Mouse (Mus musculus) layer of hippocampus, postnatal 10 days (tissue): ENCODE measurements at regions not wholly inside any gene's neighbourhood (a gene's known extent, or its start where the extent isn't known, plus 50 kb on each side); places are given as distances from the start of the nearest gene placed in this dataset.

Experiments used
- DNase-seq, 2 experiments: peaks; one replicate each; pipeline ENCODE4 v3.0.0; 2021; ENCODE audit warnings: low spot score in 2 of 2

DNA sequence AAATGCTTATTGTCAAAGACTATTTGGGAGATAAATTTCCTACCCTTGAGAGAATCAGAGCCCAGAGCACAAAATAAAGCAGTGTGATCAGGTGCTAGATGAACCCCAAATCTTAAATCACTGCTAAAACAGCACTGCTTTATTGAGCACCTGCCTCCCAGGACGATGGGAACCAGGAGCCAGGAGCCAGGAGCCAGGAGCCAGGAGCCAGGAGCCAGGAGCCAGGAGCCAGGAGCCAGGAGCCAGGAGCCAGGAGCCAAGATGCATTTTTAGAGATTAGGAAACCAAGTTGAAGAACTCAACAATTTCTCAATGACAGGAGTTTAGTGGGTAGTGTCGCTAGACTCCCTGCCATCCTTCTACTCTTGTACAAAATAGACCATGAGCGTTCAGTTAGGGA is 1396.9 kb downstream of the Gsdmc2 start:
- no peak for DNase-seq

DNA sequence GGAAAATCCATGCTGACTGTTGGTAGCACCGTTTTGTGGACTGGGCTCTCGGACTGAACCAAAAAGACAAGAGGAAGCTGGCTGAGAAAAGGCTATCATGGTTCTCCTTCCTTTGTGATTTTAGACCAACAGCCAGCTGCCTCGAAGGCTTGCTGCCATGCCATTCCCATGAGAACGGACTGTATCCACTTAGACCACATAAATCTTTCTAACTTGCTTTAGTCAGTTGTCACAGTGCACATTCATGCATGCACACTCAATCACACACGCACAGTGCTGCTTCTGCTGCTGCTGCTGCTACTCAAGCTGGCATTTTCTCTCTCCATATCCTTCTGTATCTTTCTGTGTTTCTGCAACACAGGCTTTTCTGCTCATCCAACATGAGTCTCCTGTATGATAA is 1405.8 kb downstream of the Gsdmc2 start:
- DNase-seq: no peak

DNA sequence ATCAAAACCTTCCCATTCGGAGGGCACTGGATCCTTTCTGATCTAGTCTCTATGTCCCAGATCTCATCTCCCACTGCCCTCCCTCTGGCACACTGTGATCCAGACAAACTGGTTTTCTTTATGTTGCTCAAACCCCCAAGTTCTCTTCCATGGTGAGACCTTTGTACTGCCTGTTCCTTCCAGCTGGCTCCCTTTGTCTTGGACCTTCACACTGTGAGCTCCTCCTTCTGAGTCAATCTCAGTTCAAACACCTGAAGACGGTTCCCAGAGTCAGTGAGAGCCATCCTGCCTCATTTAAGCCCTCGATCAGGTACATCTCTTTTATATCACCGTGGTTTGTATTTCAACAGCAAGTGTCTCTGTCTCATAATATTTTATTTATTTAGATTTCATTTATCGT is 1408.3 kb downstream of the Gsdmc2 start:
- no peak for DNase-seq

DNA sequence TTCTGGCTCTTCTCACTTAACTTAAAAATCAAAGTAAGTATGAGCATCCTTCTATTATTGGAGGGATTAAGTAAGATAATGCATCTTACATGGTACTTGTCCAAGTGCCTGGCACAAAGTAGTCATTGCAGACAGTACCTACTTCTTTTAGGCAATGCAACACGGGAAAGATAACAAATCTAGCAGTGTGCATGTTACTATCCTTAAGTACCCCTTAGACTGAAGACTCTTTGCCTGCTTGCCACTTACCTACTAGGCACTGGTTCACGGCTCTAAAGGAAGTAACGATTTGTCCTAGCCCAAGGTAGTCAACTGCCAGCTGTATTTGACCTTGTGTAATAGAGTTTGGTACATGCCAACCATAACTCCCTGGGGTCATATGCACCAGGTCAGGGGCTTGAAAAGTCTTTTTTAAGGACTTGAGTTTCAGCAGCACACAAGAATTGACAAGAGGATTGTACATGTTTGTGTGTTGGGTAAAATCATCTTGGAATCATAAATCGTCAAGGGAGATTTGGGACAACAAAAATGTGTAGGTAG is 1409.8 kb downstream of the Gsdmc2 start:
- no peak for DNase-seq

DNA sequence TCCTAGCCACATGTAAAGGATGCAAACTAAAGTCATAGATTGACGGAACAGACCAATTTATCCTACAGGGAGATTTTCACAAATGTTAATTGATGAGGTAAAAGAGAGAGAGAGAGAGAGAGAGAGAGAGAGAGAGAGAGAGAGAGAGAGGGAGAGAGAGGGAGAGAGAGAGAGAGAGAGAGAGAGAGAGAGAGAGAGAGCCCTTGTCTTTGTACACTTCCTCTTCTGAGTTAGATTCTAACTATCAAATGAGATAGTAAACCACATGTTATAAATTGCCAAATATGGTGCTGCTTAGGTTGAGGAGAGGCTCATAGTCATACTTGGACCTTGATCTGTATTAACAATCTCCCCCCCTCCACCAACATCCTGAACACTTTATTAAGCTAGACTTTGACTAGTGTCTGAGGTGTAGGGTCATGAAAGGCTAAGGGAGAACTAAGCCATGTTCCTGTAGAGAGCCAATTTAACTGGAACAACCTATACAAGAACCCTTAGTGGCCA is 1412.2 kb downstream of the Gsdmc2 start:
- no peak for DNase-seq

DNA sequence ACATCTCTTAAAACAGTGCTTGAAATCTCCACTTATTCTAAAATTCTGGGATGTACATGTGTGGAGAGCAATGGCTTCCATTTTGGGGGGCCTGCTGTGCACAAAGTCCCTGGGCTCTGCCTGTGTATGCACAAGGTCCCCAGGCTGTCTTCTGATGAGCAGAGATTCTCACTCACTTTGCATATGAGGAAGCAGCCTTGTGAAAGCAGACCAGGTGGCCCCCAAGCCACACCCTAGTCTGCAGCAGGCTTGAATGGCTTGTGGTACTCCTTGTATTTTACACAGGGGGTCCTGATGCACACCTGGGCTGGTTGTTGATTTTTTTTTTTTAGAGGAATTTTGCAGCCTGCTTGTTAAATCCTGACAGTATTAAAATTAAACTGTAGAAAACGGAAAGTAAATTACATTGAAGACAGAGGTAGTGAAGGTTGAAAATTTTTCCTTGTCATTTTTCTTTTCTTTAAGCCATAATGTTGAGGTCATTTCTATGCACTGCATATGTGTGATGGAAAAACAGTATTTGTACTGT is 1413.8 kb downstream of the Gsdmc2 start:
- DNase-seq: no peak

DNA sequence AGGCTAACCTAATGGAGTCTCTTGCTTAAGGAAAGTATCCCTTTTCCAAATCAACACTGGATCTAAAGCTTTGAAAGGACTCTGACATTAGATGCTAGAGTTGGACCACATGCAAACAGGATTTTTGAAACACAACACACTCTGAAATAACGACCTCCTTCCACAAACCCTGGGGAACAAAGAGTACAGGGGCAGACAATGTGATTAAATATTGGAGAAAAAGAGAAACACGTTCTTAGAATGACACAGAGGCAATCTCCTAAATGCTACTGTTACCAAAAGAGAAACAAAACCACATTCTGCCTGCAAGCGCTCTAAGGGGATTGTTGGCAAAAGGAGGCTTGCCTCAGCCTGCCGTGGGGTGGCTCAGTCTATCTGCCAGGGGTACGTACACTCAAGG is 1422.0 kb downstream of the Gsdmc2 start:
- no peak for DNase-seq

DNA sequence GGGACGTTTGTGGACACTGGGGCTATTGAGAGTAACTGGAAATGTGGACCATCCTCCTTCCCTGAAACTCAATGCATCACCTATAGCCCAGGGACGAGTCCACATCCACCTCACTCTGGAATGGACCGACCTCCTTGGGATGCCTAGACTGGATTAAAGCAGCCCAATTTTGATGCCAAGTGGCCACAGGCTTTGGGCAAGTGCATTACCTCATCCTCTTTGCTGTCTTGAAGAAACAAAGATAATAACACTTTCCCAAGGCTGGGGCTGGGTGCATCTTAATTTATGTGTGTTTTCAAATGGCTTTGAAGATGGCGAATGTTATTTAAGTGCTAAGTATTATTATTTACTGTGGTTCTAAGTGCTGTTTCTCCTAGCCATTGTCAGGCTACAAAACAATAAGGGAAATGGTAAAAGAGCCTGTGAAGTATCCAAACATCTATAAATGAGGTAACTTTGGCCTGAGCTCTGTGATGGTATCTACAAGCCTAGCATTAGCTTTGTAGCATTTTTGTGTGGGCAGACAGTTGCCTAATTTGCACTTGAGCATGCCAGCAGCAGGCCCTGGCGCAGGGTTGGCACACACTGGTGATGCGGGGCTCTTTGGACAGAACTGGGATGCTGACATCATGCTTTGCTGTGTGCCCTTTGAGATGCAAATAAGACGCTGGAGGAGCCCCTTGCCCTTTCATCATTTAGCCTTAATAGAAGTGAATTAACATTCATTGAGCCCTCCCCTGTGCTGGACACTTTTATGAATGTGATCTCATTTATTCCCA is 1423.7 kb downstream of the Gsdmc2 start:
- DNase-seq: peak; percentile 6 to 27

DNA sequence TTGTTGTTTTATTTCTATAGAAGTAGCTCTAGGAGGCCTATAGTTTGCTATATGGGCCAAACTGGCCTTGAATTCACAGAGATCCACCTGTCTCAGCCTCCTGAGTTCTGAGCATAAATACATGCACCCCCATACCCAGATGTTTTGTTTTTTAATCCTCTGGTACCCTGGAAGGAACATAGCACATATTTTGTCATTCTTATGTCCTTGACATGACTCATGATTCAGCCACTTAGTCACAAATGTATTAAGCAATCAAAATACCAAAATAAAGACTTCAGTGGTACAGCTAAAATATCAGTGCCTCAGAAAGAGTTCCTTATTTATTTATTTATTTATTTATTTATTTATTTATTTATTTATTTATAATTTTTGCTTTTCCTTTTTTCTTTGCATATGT is 1428.3 kb downstream of the Gsdmc2 start:
- no peak for DNase-seq

DNA sequence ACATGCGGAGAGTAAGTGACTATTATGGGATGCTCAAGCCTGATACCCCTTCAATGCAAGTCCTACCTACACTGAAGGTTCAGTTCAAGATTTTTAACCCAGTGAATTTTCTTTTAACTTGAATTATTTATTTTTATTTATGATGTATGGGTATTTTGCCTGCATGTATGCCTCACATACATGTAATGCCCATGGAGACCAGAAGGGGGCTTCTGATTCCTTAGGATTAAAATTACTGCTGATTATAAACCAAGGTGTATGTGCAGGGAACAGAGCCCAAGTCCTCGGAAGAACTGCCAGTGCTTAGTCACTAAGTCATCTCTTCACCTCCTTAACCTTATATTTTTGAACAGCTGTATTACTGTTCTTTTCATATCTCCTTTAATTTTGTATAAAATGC is 1431.3 kb downstream of the Gsdmc2 start:
- DNase-seq: no peak

DNA sequence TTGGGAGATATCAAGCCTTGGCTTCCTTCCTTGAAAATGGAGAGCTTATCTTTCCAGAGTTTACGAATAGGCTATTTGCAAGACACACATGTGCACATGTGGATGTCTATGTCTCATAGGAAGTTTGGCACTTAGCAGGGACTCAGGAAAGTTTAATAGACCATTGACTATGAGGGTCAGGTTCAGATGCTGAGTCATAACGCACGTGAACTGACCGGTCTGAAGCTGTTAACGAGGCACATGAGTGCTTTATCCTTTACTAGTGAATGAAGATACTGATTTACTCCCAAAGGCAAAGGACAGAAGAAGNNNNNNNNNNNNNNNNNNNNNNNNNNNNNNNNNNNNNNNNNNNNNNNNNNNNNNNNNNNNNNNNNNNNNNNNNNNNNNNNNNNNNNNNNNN is 1442.8 kb downstream of the Gsdmc2 start:
- no peak for DNase-seq

DNA sequence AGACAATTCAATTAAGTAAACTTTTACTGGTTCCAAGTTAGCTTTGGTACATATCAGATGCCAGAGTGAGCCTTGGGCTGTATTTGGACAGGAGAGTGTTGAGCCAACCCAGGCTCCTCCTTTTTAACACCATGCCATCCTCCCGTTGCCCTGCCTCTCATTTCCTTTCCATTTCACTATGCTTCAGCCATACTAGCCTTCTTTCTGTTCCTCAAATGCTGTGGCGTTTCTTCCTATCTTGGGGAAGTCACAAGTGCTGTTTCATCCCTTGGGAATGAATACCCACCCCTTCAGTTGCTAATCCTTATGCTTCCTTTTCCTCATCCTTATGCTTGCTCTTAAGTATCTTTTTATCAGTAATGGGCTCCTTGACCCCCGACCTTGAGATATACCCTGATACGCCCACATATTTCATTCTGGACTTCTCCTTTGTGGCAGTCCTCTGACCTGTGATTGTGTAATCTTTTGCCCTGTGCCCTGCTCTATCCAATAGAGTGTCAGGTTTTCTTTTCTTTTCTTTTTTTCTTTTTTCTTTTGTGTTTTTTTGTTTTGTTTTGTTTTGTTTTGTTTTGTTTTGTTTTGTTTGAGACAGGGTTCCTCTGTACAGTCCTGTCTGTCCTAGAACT is 1443.9 kb downstream of the Gsdmc2 start:
- no peak for DNase-seq

DNA sequence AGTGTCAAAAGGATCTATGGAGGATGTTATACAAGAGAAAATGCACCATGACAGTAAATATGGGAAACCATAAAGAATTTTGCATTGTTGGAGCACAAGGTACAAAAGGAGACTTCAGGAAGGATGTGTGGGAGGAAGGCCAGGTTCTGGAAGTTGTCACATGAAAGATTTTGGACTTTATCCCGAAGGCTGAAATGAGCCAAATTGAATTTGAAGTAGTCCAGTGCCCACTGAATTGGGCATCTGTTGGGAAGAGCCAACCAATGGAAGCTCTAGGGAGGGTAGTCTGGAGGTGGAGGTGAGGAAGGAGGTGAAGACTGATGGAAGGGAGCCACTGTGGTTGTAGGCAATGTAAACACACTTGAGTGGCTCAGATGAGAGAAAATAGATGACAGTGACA is 1445.6 kb downstream of the Gsdmc2 start:
- no peak for DNase-seq

DNA sequence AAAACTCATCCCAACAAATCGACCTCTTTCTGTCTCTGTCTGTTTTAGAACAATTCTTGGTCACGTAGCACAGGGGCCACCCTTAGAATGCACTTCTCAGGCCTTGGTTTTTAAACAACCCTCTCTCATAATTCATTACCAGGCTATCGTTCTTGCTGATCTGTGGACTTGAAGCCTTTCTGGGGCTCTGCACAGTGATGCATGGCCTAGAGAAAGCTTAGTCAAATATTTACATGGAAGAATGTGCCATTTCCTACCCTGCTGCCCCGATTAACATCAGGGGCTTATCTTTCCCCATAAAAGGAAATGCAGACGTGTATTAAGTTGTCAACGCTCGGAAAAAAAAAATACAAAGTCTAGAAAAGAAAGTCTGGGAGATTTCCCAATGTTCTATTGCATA is 1448.0 kb downstream of the Gsdmc2 start:
- DNase-seq: no peak

DNA sequence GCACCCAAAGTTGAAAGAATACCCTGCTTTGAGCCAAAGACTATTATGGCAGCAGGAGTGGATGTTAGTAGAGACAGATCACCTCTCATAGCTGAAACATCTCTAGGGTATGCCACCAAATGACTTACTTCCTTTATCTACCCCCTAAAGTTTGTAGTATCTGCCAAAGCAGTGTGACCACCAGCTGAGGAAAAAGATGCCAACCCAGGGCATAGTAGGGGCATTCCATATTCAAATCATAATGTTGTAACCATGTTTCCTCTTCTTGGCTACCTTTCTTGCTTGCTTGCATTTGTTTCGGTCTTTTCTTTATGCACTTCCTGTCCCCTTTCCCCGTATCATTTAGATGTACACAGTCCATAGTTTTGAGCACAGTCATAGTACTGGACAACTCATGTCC is 1449.6 kb downstream of the Gsdmc2 start:
- DNase-seq: no peak

DNA sequence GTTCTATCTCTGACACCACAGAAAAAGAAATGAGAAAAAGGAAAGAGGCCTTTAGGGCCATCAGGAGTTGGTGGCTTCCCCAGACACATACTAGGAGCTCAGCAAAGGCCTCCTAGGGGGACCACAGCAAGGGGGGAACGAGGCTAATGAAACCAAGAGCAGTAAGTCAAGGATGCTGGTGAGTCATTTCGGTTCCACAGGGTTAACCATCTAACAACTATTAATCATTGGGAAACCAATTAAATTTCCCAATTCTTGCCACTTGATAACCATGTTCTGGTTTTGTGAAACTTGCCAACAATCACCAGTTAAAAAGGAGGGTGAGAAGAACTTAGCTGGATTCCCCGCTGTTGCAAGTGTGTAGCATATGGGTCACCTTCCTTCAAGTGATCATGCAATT is 1451.6 kb downstream of the Gsdmc2 start:
- DNase-seq: no peak

DNA sequence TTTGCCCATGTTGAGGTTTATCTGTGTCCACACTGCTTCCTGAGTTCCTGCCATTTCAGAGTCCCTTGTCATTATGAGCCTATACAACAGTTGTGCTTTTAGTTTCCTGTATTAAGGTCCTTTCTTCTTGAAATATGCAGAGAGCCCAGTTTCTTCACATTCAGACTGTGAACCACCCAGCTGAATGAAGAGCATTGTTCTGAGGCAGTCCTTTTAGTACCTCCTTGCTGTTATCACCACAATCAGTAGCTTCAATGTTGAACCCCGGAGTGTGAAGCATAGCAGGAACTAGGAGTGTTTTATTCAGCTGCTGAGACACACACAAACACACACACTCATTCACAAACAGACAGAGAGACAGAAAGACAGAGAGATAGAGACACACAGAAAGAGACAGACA is 1452.1 kb downstream of the Gsdmc2 start:
- DNase-seq: no peak

DNA sequence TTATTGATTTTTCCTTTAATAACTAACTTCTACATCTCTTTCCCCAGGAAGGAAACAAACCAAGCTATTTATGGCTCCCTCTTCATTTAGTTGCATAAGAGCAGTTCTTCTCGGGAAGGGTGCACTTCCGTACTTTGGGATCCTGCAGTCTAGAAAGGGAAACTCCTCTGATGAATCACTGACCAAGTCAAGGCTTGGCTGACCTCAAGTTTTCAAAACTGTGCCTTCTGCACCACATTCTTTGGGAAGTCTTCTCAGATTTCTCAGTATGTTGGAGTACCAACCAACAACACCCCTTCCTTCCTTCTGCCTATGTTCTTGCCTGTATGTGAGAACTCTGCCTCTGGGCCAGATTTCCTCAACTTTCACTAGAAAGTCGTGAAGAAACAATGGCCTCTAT is 1452.6 kb downstream of the Gsdmc2 start:
- DNase-seq: no peak

DNA sequence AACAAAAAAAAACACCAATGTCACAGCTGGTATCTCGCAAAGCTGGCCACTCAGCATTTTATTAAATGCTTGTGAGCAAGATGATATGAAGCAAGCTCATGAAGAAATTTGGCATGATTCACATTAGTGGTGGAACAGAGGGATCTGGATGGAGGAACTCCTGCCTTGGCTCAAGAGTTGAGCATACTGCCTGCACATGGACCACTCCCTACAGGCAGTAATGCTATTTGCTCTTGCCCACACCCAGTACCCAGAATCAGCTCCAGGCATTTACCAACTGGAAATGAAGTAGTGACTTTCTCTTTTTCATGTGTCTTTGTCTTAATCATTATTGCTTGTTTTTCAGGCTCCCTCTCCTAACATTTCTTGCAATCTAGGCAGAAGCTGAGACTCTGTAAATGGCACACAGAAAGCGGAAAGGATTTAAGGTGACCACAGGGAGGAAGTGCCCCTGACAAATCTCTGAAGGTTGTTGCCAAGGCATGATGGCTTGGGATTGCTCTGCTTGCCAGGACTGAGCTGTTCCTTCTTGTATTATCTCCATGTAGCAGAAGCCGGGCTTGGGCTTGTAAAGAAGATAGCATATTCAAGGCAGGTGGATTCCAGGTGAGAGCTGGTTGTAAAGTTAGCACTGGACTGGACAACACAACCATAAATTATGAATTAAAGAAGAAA is 1455.4 kb downstream of the Gsdmc2 start:
- no peak for DNase-seq

DNA sequence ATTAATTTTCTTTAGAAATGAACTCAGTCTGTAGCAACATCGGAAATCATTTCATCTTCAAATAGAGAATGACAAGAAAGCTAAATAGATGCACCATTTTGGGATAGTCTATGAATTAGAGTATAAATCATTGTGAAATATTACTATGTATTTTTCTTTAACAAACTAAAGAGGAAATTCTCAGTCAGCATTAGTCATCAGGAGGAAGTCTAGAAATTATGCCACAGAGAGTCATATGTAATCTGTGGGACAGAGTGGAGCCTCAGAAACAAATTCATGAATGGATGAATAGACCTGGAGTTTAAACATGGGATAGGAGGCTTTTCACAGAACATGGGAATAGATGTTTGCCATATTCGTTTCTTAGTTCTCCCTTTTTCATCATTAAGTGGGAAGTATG is 1459.4 kb upstream of the A1bg start:
- DNase-seq: no peak

DNA sequence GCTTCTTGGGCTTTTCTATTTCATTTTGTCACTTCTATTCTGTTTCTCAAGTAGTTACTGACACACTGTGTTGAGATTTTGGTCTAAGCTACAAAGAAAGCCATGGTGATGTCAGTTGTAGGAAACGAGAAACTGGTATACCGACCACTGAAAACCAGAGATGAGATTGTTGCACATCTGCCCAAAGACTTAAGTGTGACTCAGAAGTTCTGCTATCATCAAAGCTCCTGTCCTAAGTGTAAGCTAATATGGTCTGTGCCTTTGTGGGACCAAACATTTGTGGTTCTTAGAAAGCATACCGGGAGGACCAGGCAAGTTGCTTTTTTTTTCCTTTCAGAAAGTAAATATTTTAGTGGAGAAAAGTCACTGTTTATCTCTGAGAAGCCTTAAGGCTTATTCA is 1451.8 kb upstream of the A1bg start:
- no peak for DNase-seq

DNA sequence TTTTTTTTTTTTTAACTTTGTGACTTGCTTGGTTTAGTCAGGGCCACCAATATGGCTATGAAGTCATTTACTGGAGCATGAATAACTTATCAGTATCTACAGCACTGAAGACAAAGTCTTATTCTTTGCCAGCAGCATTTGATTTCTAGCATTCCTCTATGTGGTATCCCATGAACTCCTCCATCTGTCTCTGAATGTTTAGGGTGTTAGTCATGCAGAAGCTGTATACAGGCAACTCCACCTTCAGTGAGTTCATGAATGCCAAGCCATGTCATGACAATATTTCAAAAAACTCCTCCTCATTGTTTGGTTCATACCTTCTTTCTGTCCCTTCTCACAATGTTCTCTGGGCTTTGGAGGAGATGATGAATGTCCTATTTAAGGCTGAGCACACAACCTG is 1438.4 kb upstream of the A1bg start:
- no peak for DNase-seq
